Mouse (Mus musculus) hematopoietic multipotent progenitor cell, adult 10-12 weeks (in vitro differentiated cells): ENCODE results near the gene 4930470P17Rik. TPM values are rescaled to one million over a fixed set of nuclear protein-coding genes. Genes with fewer than 3 reads are reported as not detected.

Experiments
- polyA plus RNA-seq: library from polyadenylated mRNA; stranded (reverse); fragments of >175 nt; gene quantifications from 2 replicates; pipeline ENCODE4 v1.2.3, GENCODE M21; 2012; ENCODE audit warnings: low replicate concordance

The 4930470P17Rik gene
- polyA plus RNA-seq = not detected in 2 replicates

DNA sequence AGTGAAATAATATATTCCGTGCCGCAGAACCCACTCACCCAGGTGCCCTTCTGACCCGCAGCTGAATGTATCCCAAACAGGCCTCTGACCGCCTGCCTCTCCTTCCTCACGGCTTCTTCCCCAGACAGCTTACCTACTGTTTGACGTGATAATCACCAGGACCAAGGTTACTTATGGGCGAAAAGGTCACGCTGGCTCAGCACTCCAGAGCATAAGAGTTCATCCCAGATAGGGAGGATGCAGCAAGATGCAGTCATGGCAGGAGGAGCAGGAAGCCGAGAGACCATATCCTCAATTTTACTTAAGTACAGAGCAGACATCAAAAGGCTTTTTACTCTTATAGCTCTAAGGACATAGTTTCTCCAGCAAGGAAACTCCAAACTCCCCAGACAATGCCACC is at the start of gene 4930470P17Rik:
Gene 4930470P17Rik, minus strand, starts transcription at position 101 of the 400 bp plus-strand sequence.

Other genes with a start within 250 kb of the 4930470P17Rik start
- 2.2 and 2.3 TPM in 2 replicates for gene Bcas1, start 174.2 kb downstream of the 4930470P17Rik start, polyA plus RNA-seq
- gene Pfdn4, start 105.6 kb downstream of the 4930470P17Rik start, polyA plus RNA-seq = 4.6 and 6.9 TPM in 2 replicates
- gene Cyp24a1, start 104.9 kb downstream of the 4930470P17Rik start, polyA plus RNA-seq = not detected in 2 replicates
- not detected in 2 replicates for gene Dok5, start 129.8 kb upstream of the 4930470P17Rik start, polyA plus RNA-seq